Mouse (Mus musculus) lung, postnatal 10 days (tissue): Measurements from ENCODE around the gene Atxn1.
A peak's percentile ranks its signal among the peaks of the same experiment; 100 is the strongest.

ENCODE experiments used
- DNase-seq: peaks from one replicate; pipeline ENCODE4 v3.0.0; 2021

Atxn1 gene

DNA sequence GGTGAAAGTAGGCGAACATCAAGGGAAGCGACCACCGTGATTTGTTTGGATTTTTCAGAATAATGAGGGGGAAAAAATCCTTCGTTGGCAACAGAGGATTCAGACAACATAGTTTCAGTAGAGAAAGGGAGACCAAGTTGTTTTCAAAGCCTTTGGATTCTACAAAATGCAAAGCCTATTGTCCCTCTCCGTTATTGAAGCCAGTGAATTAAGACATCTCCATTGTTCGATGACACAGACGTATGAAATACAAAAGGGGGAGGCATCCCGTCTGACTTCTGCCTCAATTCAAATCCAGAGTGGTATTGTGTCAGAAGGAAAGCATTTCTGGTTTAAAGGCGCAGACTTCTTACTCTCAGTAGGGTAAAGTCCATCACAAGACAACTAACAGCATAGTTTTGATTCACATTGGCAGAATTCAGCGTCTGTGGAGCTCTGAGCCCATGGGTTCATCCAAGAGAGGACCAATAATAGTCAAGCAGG is 103.7 kb downstream of the Atxn1 start:
- DNase-seq: no peak

DNA sequence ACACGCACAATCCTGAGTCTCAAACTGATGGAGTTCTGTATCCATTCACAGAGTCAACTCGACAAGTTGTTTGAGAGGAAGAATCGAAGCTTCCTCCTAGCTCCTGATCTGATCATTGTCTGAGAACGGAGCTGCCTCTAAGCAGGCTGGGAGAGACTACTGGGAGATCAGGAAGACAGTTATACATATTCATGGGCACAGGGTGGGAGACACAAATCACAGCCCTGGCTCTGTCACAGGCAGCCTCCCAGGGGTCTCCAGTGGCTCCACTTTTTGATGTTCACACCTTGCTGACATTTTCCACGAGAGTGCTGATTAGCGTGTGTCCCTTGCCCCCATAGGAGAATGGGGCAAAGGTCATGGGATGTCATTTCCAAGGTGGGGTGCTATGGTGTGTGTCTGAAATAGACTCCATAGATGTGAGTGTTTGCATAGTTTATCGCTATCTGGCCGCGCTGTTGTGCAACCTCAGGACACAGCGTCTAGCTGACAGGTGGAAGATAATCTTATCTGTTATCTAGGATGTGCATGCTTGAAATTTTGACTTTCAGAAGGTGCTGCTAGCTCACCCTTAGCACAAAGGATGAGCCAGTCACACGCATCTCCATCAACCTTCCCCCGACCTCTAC is 105.6 kb downstream of the Atxn1 start:
- DNase-seq: no peak

DNA sequence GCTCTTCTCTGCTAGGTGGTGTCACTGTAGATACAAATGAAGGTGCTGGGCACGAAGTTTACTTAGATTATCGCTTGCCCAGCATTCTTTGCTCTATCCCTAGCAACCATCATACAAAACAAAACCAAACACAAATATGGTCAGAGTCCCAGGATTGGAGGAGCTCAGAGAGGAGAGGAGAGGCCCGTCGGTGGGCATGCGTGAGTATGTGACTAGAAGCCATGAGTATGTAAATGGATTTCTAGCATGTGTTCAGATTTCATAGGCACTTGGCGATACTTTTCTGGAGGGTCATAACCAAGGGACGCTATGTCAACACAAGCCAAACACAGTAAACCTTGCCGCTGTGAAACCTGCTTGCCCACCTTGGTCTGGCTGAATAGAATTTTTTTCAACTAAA is 107.4 kb downstream of the Atxn1 start:
- peak; percentile 10 for DNase-seq

DNA sequence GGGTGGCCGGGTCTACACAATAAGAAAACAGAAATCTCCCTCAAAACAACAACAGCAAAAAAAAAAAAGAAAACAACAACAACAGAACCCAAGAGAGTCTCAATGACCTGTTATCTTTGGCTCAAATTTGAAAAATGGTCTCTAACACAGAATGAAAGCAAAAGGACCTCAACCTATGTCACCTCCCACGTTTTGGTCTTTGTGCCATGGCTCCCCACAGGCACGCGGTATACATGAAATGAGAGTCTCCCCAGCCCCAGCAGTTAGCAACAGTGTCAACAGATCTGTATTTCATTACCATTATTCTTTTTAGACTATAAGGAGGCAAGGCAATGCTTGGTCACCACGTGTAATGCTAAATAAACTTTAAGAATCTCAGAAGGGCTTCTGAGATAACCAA is 110.3 kb downstream of the Atxn1 start:
- DNase-seq: no peak

DNA sequence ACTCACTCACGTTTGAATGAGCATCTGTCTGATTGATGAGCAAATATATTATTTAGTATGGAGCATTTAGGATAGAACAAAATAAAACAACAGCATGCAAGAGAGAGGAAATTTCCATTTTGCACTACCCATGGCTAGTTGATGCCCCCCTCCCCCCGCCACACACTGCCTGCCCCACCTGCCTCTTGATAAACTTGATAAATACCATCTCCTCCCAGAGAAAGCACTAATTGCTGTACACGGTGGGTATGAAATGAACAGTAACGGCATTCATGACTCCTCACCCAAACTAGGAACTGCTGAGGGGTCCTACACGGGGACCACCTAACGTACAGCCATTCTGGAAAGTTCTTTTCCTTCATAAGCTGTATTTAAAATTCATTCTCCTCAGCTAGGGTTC is 111.1 kb downstream of the Atxn1 start:
- no peak for DNase-seq

DNA sequence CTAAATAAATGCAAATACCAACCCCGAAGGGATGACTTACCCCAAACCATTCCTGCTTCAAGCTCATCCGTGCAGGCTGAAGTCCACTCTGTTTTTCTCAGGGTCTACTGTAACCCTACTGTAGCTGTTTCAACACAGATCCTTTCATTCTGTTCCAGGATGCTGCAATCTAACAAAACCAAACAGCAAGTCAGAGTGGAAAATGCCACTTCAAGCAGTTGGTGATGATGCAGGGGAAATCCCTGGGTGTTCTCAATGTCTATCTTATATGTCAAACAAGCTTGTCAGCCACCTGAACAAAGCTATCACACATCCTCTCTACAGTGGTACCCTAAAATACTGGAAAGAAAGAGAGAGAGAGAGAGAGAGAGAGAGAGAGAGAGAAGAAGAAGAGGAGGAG is 112.5 kb downstream of the Atxn1 start:
- no peak for DNase-seq

DNA sequence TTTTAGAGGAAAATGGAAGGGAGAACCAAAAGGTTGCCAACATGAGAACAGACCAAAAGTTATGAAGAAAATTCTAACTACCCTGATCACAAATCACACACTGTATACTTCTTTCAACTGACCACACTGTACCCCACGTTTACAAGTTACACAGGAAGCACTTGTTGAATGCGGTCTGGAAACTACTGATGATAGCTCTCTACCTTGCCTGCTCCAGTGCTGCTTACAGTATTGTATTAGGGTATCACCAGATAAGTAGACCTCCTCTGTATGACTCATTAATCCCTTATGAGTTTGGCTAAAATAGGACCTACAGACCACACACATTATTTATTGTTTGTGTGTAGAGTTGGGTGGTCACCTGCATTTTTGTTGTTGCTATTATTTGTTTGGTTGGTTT is 113.1 kb downstream of the Atxn1 start:
- no peak for DNase-seq

DNA sequence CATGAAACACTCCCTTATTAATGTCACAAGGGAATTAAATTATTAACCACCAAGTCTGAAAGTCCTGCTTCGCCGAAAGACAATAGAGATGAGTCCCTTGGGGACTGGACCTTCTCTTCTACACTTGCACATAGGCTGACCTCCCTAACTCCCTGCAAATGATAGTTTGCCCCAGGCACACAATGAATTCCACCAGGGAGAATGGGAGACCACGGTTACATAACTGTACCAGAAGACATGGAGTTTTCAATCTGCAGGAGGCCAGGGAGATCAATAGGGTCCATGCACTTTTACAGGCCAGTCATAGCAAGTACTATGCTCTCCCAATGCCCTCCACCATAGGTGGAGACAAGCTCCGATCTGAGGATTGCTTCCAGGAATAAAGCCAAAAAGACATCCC is 113.7 kb downstream of the Atxn1 start:
- no peak for DNase-seq

DNA sequence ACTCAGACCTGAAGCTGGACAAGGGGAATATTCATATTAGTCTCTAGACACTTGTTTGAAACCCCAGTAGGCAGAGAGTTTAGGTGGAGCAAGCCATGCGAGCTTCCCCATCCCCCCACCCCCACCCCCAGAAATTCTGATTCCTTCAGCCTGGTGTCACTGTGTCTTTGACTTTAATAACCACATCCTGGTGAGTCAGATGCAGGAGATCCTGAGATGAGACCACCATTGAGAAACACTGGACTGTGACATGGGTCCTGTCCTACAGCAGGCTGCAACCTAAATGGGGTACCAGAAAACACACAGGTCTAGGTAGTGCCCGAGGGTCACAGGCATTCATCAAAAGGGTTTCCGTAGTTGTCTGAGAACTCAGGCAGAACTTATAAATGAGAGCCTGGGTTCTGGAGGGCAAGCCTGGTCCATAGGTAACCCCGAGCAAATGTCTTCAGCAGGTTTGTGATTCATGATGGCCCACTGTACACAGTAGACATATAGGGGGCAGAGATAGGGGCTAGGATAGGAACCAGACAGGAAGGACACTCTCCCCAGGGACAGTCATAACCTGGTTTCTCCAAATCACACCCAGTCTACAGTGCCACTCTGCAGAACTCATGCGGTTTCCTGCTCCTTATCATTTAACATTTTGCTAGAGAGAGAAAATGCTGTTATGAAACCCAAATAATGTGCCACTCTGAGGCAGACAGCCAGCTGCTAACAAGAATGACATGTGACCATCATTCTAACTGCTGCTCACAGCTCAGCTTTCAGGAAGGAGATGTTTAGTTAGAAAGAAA is 114.4 kb downstream of the Atxn1 start:
- no peak for DNase-seq

DNA sequence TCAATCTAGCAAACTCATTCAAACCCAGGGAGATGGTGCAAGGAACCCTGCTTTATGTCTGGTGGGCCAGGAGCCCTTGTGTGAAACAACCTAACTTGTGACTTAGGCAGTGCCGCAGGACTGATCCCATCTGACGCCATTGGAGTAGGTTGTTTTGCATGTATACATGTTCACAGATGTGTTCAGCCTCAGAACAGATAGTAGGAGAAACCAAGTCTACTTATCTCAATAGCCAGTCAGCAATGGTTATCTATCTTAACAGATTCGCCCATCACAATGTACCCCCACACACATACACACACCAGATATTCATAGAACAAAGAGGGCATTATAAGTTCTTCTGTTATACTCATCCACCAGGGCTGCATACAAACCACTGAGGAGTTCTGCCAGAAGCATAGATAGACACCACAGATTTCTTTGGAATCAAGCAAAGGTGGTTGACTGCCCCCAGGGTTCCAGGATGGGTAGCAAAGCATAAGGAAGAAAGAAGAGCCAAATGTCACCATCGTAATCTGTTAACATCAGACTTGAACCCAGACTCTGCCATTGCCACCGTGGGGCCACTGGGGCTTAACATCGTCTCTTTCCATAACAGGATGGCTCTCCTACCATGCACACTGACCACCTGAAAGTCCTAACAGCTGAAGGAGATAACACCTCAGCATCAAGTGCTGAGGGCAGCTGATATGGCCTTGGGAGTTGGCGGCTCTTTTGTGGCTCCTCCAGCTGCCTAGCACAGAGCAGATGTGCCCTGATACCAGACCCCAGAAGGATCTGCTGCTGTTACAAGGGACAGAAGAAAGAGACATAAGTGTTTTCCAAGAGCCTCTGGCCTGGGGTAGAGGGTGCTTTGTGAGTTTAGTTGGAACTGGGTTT is 115.4 kb downstream of the Atxn1 start:
- DNase-seq: no peak

DNA sequence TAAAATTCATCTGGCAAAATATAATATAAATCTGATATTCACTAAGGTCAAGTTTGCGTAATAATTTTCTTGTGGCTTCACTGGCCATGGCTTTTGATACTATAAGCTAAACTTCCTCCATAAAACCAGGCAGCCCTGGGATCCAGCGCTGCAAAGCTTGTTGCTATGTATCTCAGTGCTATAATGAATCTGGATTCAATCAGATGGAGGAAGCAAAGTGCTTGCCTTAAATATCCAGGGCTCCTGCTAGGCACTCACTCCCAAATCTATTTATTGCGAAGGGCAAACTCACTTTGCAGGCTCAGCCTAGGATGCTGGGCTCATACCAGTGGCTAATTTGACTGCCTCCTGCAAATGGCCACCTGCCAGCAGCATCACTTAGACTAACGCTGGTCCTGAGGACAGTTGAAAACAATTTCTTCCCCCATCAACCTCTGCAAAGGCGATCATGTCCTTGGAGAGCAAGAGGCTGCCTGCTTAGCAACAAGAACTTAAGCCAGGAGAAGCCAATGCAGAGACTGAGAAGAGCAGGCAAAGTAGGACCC is 122.2 kb downstream of the Atxn1 start:
- no peak for DNase-seq

DNA sequence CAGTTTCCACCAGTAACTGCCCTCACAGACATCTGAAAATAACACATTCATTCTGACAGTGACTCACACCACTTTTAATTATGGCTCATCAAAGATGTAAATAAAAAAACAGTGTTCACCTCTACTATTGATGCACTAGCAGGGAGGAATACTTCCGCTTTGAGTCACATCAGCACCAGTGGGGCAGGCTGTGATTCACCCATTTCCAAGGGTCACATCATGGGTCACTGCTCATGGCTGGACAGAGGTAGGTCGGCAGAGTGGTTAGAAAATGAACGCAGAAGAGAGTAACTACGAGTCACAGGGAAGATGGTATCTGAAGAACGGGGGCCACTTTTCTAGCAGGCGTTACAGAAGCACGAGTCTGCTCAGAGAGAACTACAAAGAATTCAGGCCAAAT is 124.9 kb downstream of the Atxn1 start:
- DNase-seq: no peak

DNA sequence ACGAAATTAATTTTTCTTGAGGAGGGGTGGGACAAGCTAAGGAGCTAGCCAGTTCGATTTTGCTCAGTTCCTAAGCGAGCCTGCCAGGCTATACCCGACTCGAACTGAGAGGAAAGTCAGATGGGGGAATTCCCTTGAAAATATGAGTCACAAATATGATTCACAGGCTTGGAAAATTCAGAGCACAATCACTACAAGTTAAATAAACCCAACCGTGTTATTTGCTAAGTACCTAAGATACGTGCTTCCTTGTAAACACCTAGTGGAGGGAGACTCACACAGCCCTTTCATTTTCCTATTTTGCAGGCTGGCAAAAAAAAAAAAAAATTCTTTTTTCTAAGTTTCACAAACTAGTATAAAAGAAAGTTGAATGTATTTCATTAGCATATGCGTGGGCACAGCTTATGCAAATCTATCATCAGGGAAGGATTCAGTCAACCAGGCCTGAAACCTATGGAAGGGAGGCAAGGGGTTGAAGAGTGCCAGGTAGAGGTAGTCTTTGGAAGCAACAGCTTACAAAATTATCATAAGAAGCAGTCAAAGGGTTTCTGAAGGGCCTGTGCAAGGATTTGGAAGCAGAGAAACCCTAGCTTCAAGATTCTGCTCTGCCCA is 127.1 kb downstream of the Atxn1 start:
- no peak for DNase-seq

DNA sequence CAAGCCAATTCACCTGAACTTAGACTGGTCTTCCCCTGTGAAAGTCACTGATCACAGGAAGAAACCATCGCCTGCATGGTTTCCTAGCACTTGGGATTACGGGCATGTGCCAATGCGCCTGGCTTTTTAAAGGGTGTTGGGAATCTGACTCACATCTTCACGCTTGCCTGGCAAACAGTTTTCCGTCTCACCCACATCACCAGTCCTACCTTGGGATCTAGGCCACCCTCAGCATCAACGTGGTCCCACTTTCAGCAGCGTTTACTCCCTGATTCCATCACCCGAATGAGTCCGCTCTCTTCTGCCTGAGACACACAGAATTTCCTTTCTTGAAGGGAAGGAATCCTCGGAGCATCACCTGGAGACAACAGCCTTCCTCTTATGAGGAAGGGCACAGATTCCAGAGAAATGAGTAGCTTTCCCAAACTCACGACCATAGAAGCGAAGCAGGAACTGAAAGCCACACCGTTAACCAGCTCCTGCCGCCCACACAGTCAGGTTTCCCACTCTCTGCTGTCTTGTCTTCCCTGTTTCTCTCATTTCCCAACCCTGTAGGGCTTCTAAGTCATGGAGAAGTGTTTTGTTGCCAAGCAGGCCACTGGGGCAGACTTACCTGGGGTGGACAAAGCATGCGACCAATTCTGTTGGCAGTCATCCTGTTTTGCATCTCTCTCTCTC is 128.3 kb downstream of the Atxn1 start:
- no peak for DNase-seq

DNA sequence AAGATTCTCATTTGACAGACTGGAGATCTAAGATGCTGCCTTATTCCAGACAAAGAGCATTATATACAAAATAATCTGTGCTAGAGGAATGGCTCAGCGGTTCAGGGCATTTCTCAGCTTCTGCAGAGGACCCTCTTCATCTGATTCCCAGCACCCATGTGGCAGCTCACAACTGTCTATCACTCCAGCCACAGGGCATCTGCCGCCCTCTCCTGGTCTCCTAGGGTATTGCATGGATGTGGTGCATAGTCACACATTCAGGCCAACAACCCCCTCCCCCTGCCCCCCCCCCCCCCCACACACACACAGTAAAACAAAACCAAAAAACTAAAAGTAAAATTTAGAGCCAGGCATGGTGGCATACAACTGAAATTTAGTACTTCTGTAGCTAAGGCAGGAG is 130.5 kb downstream of the Atxn1 start:
- DNase-seq: peak; percentile 14

DNA sequence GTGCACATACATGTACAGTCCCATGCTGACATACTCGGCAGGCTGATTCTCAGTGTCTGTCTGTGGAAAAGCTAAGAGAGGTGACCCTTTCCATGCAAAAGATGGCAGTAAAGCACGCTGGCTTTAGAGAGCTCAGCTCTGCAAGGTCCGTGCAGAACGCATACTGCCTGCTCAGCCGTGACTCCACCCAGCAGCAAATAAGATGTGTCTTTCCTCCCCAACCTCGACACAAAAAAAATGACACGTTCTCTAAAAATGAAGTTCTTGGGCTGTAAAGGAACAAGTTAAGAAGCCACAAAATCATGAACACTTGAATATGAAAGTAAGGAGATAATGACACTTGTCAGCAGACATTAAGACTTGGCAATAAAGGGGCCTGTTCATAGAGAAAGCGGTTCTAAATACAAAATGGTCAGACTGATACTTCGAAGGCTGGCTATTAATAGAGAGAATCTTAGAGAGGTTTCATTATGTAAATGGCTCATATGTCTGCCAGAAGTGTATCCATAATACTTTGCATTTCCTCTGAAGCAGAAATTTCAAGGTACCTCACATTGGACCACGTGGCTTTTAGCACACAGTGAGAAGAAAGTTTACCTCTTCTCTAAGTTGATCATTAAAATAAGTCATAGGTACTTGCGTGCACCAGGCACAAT is 132.0 kb downstream of the Atxn1 start:
- no peak for DNase-seq

DNA sequence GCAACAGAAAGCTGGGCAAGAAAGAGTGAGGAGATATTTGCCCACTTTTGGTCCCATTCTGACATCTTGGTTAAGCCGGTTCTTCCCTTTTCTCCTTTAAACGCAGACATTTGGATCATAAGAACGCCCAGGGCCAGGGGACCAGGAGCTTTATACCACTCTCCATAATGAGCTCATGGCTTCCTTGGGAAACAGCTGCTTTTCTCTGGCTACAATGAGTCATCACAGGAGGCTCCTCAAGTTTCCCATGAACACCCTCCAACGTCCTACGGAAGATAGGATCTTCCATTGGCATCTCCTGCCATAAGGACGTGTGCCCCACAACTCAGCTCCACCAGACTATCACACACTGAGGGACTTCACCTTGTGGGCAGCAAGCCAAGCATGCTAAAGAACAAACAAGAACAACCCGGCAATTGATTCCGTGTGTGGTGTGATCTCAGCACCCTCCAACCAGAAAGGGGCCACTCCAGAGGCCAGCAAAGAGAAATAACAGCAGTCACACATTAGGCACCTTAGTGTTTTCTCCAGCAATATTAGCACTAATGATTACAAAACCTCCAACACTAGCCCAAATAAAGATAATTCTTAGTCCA is 135.4 kb downstream of the Atxn1 start:
- no peak for DNase-seq

DNA sequence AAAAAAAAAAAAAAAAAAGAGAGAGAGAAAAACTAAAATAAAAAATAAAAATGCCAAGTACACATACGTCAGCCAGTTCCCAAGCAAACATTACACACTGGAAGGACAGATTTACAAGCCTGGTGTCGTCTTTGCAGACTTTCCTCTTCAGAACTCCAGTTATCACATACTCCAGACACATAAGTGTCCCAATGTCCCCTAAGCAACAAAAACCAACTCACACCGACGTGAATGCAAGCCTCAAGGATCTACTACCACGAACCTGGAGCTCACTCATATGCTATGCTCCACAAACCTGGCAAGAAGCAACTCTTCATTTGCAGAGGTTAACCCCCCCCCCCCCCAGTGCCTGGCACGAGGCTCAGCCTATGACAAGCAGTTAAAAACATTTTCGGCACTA is 136.8 kb downstream of the Atxn1 start:
- no peak for DNase-seq

DNA sequence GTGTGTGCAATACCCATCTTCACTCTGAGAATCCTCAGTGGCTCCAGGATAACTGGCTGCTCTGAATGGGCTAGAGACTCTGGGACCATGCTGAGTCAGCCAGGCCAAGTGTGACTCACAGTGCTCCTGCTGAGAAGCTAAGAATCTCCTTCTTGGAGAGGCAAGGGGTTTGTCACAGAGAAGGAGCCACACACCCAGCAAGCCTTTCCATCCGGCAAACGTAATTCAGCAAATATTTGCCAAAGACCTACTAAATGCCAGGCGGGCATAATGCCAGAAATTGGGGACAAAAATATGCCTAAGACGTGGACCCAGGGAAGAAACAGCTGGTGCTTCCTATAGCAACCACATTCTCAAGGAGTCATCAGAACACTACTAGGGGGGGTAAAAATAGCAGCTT is 137.2 kb downstream of the Atxn1 start:
- DNase-seq: peak; percentile 48

DNA sequence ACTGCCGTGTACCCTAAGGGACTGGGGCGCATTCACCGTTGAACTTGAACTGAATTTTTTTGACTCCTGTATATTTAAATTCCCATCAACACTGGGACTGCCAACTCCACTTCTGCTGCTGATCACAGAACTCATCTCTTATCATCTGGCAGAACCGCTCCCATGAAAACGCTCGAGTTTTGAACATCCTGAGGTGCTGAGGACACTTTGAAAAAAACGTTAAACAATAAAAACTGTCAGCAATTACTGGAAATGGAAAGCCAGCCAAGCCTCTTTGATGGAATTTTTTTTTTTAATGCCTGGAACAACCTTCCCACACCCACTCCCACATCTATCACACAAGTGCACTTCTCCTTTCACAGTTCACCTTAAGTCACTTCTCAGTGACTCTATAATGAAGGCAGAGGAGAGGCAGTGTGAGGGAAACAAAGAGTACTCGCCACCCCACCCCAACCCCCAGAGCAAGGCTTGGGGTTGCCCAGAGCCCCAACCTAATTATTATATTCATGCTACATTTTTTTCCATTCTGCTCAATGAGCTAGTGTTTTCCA is 137.7 kb downstream of the Atxn1 start:
- DNase-seq: no peak

DNA sequence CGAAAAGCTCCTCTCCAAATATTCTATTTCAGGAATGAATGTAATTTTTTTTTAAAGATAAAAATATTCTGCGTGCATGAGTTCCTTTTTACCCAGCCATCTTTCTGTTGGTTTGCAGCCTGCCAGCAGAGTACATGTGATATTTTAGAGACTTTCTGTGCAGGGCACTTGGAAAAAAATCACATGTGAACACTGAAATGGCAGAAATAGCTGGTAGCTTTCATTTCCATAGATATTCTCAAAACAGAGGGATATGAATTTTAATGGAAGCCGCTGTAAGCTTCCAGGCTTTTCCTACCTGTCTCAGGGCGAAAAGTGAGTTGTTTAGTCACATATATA is 142.3 kb downstream of the Atxn1 start:
- DNase-seq: no peak
